Mouse (Mus musculus) neural tube, embryonic 15.5 days (tissue): ENCODE measurements around the gene Ulk4. TPM values are rescaled to one million over a fixed set of nuclear protein-coding genes. Genes with fewer than 3 reads are reported as not detected.
A peak's percentile ranks its signal among the peaks of the same experiment; 100 is the strongest.

Source experiments
- ATAC-seq: fragments of 200-750 bp; cut with Nextera tagmentation; 2 replicates; pipeline ENCODE4 v1.8.0; 2017; ENCODE audit warnings: mild to moderate bottlenecking, moderate TSS enrichment, moderate library complexity; ENCODE audit not compliant: low FRiP score
- H3K27ac ChIP-seq: fragments of 300-500 bp; sonication (generic); replicated peaks from 2 replicates; pipeline ENCODE4 v1.5.1; 2015; ENCODE audit warnings: mild to moderate bottlenecking, inconsistent platforms
- H3K27me3 ChIP-seq: fragments of 300-500 bp; sonication (generic); replicated peaks from 2 replicates; pipeline ENCODE4 v1.6.1; 2015; ENCODE audit warnings: inconsistent platforms
- H3K36me3 ChIP-seq: fragments of 300-500 bp; sonication (generic); 2 replicates; pipeline ENCODE4 v1.6.1; 2015; ENCODE audit warnings: inconsistent platforms
- H3K4me1 ChIP-seq: fragments of 300-500 bp; sonication (generic); 2 replicates; pipeline ENCODE4 v1.6.1; 2015; ENCODE audit warnings: inconsistent platforms
- H3K4me2 ChIP-seq: fragments of 300-500 bp; sonication (generic); 2 replicates; pipeline ENCODE4 v1.6.1; 2015; ENCODE audit warnings: inconsistent platforms, mild to moderate bottlenecking, moderate library complexity
- H3K4me3 ChIP-seq: fragments of 300-500 bp; sonication (generic); replicated peaks from 2 replicates; pipeline ENCODE4 v1.5.1; 2015; ENCODE audit warnings: mild to moderate bottlenecking, inconsistent platforms
- H3K9ac ChIP-seq: fragments of 300-500 bp; sonication (generic); replicated peaks from 2 replicates; pipeline ENCODE4 v1.6.1; 2015; ENCODE audit warnings: mild to moderate bottlenecking, inconsistent platforms
- H3K9me3 ChIP-seq: fragments of 300-500 bp; sonication (generic); replicated peaks from 2 replicates; pipeline ENCODE4 v1.6.1; 2016; ENCODE audit warnings: inconsistent platforms
- WGBS: fragments of 180-500 bp; shearing (Covaris S2); methylation state at CpG from one replicate; pipeline ENCODE4 v1.1.7; 2015; ENCODE audit warnings: mixed read lengths; 5-methylcytosine and 5-hydroxymethylcytosine counted together
- polyA plus RNA-seq: library from polyadenylated mRNA; unstranded; fragments of >200 nt; fragmentation: Nextera tagmentation; extraction: Ambion mirVana; gene quantifications from 2 replicates; pipeline ENCODE4 v1.2.1, GENCODE M21; 2015

Gene Ulk4
- polyA plus RNA-seq, 1 experiment from 2014 or later, result 62.5 TPM

GRCm38 (mm10) chr9:121283620-121284185, 6.7 kb upstream of the Ulk4 start:
- H3K4me2 ChIP-seq, result no peak overlapping the region
- no peak for ATAC-seq
- H3K4me3 ChIP-seq, result no peak overlapping the region
- peaks cover 15% of the 10 kb centered on the region for H3K4me1 ChIP-seq
- no peak overlapping the region for H3K9ac ChIP-seq
- H3K27me3 ChIP-seq, result no peaks in the 10 kb centered on the region
- no peaks in the 10 kb centered on the region; the same call in 1 of the 2 replicates for H3K9me3 ChIP-seq
- 98% methylated on average over 6 of the region's 6 CpGs for WGBS
- H3K27ac ChIP-seq, result no peak overlapping the region
- H3K36me3 ChIP-seq, result no peaks in the 10 kb centered on the region

- no peak overlapping the region for H3K9ac ChIP-seq
- 83% methylated on average over 6 of the region's 6 CpGs for WGBS
Measured at GRCm38 (mm10) chr9:121281891-121282290, 4.9 kb upstream of the Ulk4 start.

GRCm38 (mm10) chr9:121279216-121279615, 2.2 kb upstream of the Ulk4 start:
- WGBS, result 88% methylated on average over 5 of the region's 5 CpGs
- Histone ChIP-seq H3K4me3 (no peak overlapping the region), H3K9me3 (no peaks in the 10 kb centered on the region; the same call in 1 of the 2 replicates), H3K27me3 (no peaks in the 10 kb centered on the region), H3K4me2 (no peak overlapping the region), H3K36me3 (no peaks in the 10 kb centered on the region), H3K9ac (no peak overlapping the region), H3K4me1 (peaks cover 22% of the 10 kb centered on the region), H3K27ac (no peak overlapping the region)
- no peak for ATAC-seq

More at GRCm38 (mm10) chr9:121281891-121282290, 4.9 kb upstream of the Ulk4 start:
- no peak overlapping the region for H3K27ac ChIP-seq
- H3K4me2 ChIP-seq, result no peak overlapping the region
- H3K9me3 ChIP-seq, result no peaks in the 10 kb centered on the region; the same call in 1 of the 2 replicates
- H3K4me1 ChIP-seq, result peaks cover 24% of the 10 kb centered on the region
- H3K4me3 ChIP-seq, result no peak overlapping the region
- no peak for ATAC-seq
- no peaks in the 10 kb centered on the region for H3K36me3 ChIP-seq
- H3K27me3 ChIP-seq, result no peaks in the 10 kb centered on the region

GRCm38 (mm10) chr9:121276745-121277117, 266 bp downstream of the Ulk4 start:
- H3K4me3 ChIP-seq, result peak overlapping the region; percentile 83
- H3K4me2 ChIP-seq, result peak overlapping the region; percentile 82
- peak overlapping the region; percentile 90 for H3K27ac ChIP-seq
- no peaks in the 10 kb centered on the region for H3K27me3 ChIP-seq
- peak overlapping the region; percentile 70 for H3K9ac ChIP-seq
- no peaks in the 10 kb centered on the region for H3K36me3 ChIP-seq
- ATAC-seq, result no peak
- H3K9me3 ChIP-seq, result no peaks in the 10 kb centered on the region
- peaks cover 22% of the 10 kb centered on the region for H3K4me1 ChIP-seq
- WGBS, result 16% methylated on average over 15 of the region's 15 CpGs

GRCm38 (mm10) chr9:121271561-121271960, 5.4 kb downstream of the Ulk4 start:
- H3K36me3 ChIP-seq, result no peaks in the 10 kb centered on the region
- no peak overlapping the region for H3K9ac ChIP-seq
- 75% methylated on average over 4 of the region's 4 CpGs for WGBS
- ATAC-seq, result no peak
- no peak overlapping the region for H3K27ac ChIP-seq
- no peaks in the 10 kb centered on the region for H3K27me3 ChIP-seq
- H3K4me1 ChIP-seq, result peaks cover 6% of the 10 kb centered on the region
- H3K9me3 ChIP-seq, result no peaks in the 10 kb centered on the region
- H3K4me2 ChIP-seq, result no peak overlapping the region
- no peak overlapping the region for H3K4me3 ChIP-seq

- Histone ChIP-seq H3K4me1 (peaks cover 2% of the 10 kb centered on the region), H3K4me2 (no peak overlapping the region), H3K36me3 (no peaks in the 10 kb centered on the region), H3K4me3 (no peak overlapping the region), H3K27ac (no peak overlapping the region), H3K9ac (no peak overlapping the region), H3K27me3 (no peaks in the 10 kb centered on the region), H3K9me3 (no peaks in the 10 kb centered on the region)
- 100% methylated on average over 1 of the region's 1 CpGs for whole genome bisulfite sequencing
- ATAC-seq, result no peak
Measured at GRCm38 (mm10) chr9:121271149-121271548, 5.8 kb downstream of the Ulk4 start.

- Histone ChIP-seq H3K4me2 (no peak overlapping the region), H3K9ac (no peak overlapping the region), H3K36me3 (0 out of 2 replicates have a peak, but pooled peaks cover 4% of the 10 kb centered on the region), H3K27ac (no peak overlapping the region), H3K27me3 (no peaks in the 10 kb centered on the region), H3K4me3 (no peak overlapping the region), H3K4me1 (no peaks in the 10 kb centered on the region), H3K9me3 (no peaks in the 10 kb centered on the region)
- no peak for ATAC-seq
- WGBS, result 85% methylated on average over 10 of the region's 10 CpGs
Measured at GRCm38 (mm10) chr9:121265307-121265706, 11.7 kb downstream of the Ulk4 start.

GRCm38 (mm10) chr9:121257106-121257505, 19.9 kb downstream of the Ulk4 start:
- Histone ChIP-seq H3K9me3 (no peaks in the 10 kb centered on the region), H3K4me2 (no peak overlapping the region), H3K4me3 (no peak overlapping the region), H3K27me3 (no peaks in the 10 kb centered on the region), H3K4me1 (no peaks in the 10 kb centered on the region), H3K27ac (no peak overlapping the region), H3K9ac (no peak overlapping the region), H3K36me3 (peaks cover 10% of the 10 kb centered on the region; the same call in 1 of the 2 replicates)
- ATAC-seq, result no peak
- 81% methylated on average over 9 of the region's 9 CpGs for WGBS

GRCm38 (mm10) chr9:121254761-121255160, 22.2 kb downstream of the Ulk4 start:
- Histone ChIP-seq H3K36me3 (peaks cover 7% of the 10 kb centered on the region; the same call in 1 of the 2 replicates), H3K9me3 (no peaks in the 10 kb centered on the region), H3K27ac (no peak overlapping the region), H3K4me1 (no peaks in the 10 kb centered on the region), H3K4me2 (no peak overlapping the region), H3K27me3 (no peaks in the 10 kb centered on the region), H3K9ac (no peak overlapping the region), H3K4me3 (no peak overlapping the region)
- WGBS, result 95% methylated on average over 13 of the region's 13 CpGs
- ATAC-seq, result no peak

GRCm38 (mm10) chr9:121253983-121254382, 23.0 kb downstream of the Ulk4 start:
- H3K27ac ChIP-seq, result no peak overlapping the region
- H3K9ac ChIP-seq, result no peak overlapping the region
- H3K27me3 ChIP-seq, result no peaks in the 10 kb centered on the region
- 90% methylated on average over 2 of the region's 2 CpGs for WGBS
- H3K4me3 ChIP-seq, result no peak overlapping the region
- no peak overlapping the region for H3K4me2 ChIP-seq
- peaks cover 7% of the 10 kb centered on the region; the same call in 1 of the 2 replicates for H3K36me3 ChIP-seq
- no peaks in the 10 kb centered on the region for H3K4me1 ChIP-seq
- H3K9me3 ChIP-seq, result no peaks in the 10 kb centered on the region
- no peak for ATAC-seq

- Histone ChIP-seq H3K4me1 (no peaks in the 10 kb centered on the region), H3K27ac (no peak overlapping the region), H3K4me3 (no peak overlapping the region), H3K9ac (no peak overlapping the region), H3K36me3 (no peaks in the 10 kb centered on the region), H3K4me2 (no peak overlapping the region), H3K9me3 (no peaks in the 10 kb centered on the region), H3K27me3 (no peaks in the 10 kb centered on the region)
- ATAC-seq, result no peak
- WGBS, result 92% methylated on average over 11 of the region's 11 CpGs
Measured at GRCm38 (mm10) chr9:121250854-121251253, 26.1 kb downstream of the Ulk4 start.

- H3K27me3 ChIP-seq, result no peaks in the 10 kb centered on the region
- no peak for ATAC-seq
- H3K27ac ChIP-seq, result no peak overlapping the region
- WGBS, result 68% methylated on average over 14 of the region's 14 CpGs
- no peak overlapping the region for H3K4me2 ChIP-seq
- H3K4me3 ChIP-seq, result no peak overlapping the region
- no peak overlapping the region for H3K9ac ChIP-seq
- no peaks in the 10 kb centered on the region for H3K36me3 ChIP-seq
- H3K9me3 ChIP-seq, result no peaks in the 10 kb centered on the region
- no peaks in the 10 kb centered on the region for H3K4me1 ChIP-seq
Measured at GRCm38 (mm10) chr9:121249805-121250204, 27.2 kb downstream of the Ulk4 start.
